Mouse (Mus musculus) erythroid progenitor cell, adult 5-6 weeks (primary cell): Measurements from ENCODE around the gene Vmp1. TPM values are rescaled to one million over a fixed set of nuclear protein-coding genes. Genes with fewer than 3 reads are reported as not detected.

ENCODE experiments used
- ATAC-seq: replicated peaks from 2 replicates; pipeline ENCODE4 v1.8.0; 2016; ENCODE audit warnings: moderate number of reproducible peaks, mild to moderate bottlenecking, moderate TSS enrichment, inconsistent platforms; ENCODE audit not compliant: poor library complexity, low FRiP score, severe bottlenecking
- total RNA-seq, 2 experiments: library from RNA; stranded (forward) in 1 of 2; stranded (reverse) in 1 of 2; fragments of 150-400 nt in 1 of 2; fragments of 186-747, 209-891 nt in 1 of 2; gene quantifications; 2 replicates each; pipeline versions ENCODE4 v1.2.3 to v1.2.4; 2015 to 2017; ENCODE audit warnings: low replicate concordance in 2 of 2

Vmp1 gene
- total RNA-seq, 2 experiments from 2014 or later, result 73.2 to 113 TPM

DNA sequence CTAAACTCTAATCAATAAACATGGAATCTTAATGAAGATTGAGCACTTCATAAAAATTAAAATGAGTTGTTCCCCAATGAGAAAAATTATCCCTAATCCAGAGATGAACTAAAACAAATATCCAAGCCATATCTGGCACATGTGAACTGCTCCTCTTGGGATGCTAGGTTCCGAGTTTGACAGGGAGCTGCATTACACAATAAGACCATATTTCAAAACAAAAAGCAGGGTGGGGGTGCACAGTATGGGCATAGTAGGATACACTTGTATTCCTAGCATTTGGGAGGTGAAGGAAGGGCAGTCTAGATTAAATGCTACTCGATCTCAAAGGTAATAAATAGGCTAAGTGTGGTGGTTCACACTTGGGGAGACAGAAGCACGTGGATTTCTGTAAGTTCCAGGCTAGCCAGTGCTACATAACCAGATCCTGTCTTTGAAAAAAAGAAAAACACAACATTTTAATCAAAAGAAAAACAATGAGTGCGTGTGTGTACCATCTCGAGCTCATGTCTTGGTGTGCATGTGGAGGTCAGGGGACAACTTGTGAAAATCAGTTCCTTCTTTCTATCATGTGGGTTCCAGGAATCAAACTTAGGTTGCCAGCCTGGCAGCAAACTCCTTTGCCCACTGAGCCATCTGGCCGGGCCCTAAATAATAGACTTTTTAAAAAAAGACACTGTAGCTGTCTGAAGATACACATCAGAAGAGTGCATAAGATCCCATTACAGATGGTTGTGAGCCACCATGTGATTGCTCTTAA lies 143.7 kb downstream of the Vmp1 start:
- no peak for ATAC-seq

DNA sequence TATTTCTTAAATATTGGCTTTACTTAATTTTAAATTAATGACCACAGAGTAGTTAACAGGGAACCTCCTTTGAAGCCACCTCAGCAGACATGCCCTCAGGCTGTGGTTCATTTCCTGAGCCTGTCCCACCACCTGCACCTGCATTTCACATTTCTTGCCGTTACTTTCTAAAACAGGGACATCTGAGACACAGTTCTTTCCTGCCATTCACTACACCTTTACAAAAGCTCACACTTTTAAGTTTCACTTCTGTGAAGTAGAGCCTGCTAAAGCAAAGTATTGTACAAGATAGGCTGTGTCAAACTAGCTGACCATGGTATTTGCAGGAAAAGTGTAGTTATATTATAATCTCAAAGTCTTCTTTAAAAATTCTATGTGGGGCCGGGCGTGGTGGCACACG lies 144.8 kb downstream of the Vmp1 start:
- no peak for ATAC-seq

DNA sequence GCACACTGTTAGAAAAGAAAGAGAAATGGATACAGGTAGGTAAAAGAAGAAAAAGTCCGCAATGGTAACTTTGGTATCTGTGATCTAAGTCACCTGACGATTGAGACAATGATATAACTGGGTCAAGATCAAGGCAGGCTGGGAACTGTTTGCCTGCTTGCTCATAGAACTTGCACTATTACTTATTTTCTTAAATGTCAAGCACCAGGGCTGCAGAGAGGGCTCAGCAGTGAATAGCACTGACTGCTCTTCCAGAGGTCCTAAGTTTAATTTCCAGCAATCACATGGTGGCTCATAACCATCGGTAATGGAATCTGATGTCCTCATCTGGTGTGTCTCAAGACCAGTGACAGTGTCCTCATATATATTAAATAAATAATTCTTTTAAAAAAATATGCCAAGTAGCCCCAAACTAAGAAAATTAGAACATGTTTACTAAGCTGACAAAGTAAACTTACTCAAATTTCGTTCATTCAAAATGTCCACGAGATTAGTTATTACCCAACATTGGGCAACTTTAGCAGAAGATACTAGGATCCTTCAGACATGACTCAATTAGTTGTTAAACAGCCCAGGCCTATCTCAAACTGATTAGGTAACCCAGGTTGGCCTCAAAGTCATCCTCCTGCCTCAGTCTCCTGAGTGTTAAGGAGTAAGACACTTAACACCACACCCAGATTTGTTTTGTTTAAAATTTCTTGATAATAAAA lies 149.3 kb downstream of the Vmp1 start:
- ATAC-seq, result no peak

Other genes starting within 250 kb of the Vmp1 start
- gene Rnft1, start 199.2 kb downstream of the Vmp1 start, total RNA-seq (2015; ENCODE audit: low replicate concordance), result 1.4 and 2.1 TPM in 2 replicates
- gene Rnft1, start 199.2 kb downstream of the Vmp1 start, total RNA-seq (2017; ENCODE audit: low replicate concordance), result 1.1 and 2.8 TPM in 2 replicates
- gene Rps6kb1, start 139.0 kb downstream of the Vmp1 start, total RNA-seq (2015; ENCODE audit: low replicate concordance), result 34.4 and 42.5 TPM in 2 replicates
- 43.0 and 73.8 TPM in 2 replicates for gene Rps6kb1, start 139.0 kb downstream of the Vmp1 start, total RNA-seq (2017; ENCODE audit: low replicate concordance)
- gene Tubd1, start 138.8 kb downstream of the Vmp1 start, total RNA-seq (2015; ENCODE audit: low replicate concordance), result 18.0 and 20.1 TPM in 2 replicates
- 16.4 and 31.6 TPM in 2 replicates for gene Tubd1, start 138.8 kb downstream of the Vmp1 start, total RNA-seq (2017; ENCODE audit: low replicate concordance)
- gene Ptrh2, start 149 bp upstream of the Vmp1 start, total RNA-seq (2015; ENCODE audit: low replicate concordance), result 6.5 and 9.6 TPM in 2 replicates
- gene Ptrh2, start 149 bp upstream of the Vmp1 start, total RNA-seq (2017; ENCODE audit: low replicate concordance), result 6.1 and 7.2 TPM in 2 replicates
- gene Cltc, start 73.7 kb upstream of the Vmp1 start, total RNA-seq (2015; ENCODE audit: low replicate concordance), result 369 and 390 TPM in 2 replicates
- gene Cltc, start 73.7 kb upstream of the Vmp1 start, total RNA-seq (2017; ENCODE audit: low replicate concordance), result 282 and 302 TPM in 2 replicates
- 11.5 and 26.8 TPM in 2 replicates for gene Dhx40, start 123.9 kb upstream of the Vmp1 start, total RNA-seq (2015; ENCODE audit: low replicate concordance)
- gene Dhx40, start 123.9 kb upstream of the Vmp1 start, total RNA-seq (2017; ENCODE audit: low replicate concordance), result 20.6 and 22.7 TPM in 2 replicates